Mouse (Mus musculus): ENCODE data around the gene Map3k7. TPM values are rescaled to one million over a fixed set of nuclear protein-coding genes. Genes with fewer than 3 reads are reported as not detected.

Gene Map3k7
- polyA plus RNA-seq, 2 experiments: 42.1 to 56.4 TPM

DNA sequence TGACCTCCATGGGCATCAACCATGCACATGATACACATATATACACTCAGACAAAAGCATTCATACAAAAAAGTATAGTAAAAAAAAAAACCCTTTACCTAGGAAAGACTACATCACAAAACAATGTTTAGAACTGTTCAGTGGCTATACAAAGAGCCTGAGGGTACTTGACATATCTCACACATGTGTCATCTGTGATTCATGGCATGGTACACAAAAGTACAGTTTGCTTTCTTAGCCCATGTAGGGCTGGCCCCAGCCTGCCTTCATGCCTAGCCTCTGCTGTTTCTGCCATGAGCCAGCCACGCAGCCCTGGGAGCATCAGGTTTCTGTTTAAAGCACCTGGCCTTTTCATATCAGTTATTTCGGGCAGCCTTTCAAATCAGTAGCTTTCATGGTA, 61.2 kb downstream of the Map3k7 start:
- H3K4me3 ChIP-seq (replicated peaks; ENCODE audit: low read length): no peak overlapping the region
- DNase-seq (ENCODE audit: low spot score) (no peak), ATAC-seq (ENCODE audit: low FRiP score, low read depth) (no peak)
- no peaks in the 10 kb centered on the region for H3K4me1 ChIP-seq (ENCODE audit: control insufficient read depth, insufficient read depth, low read length)
- H3K36me3 ChIP-seq (ENCODE audit: control insufficient read depth, insufficient read depth, low read length): peaks cover 31% of the 10 kb centered on the region
- H3K27me3 ChIP-seq (ENCODE audit: control insufficient read depth, insufficient read depth, low read length): no peaks in the 10 kb centered on the region
- H3K9ac ChIP-seq (ENCODE audit: low read depth, low read length, severe bottlenecking): no peak overlapping the region
- 0 out of 2 replicates have a peak, but pooled peaks cover 3% of the 10 kb centered on the region for H3K9me3 ChIP-seq (ENCODE audit: control insufficient read depth, low read length)
- WGBS: 64% methylated on average over 2 of the region's 2 CpGs
- TF ChIP-seq POLR2A (IDR thresholded peaks at IDR 0.05; ENCODE audit: borderline replicate concordance, extremely low read depth, insufficient read depth, insufficient read length): no peak
- H3K4me2 ChIP-seq (replicated peaks; ENCODE audit: low read depth, low read length, severe bottlenecking): no peak overlapping the region
- no peak overlapping the region for H3K27ac ChIP-seq (replicated peaks; ENCODE audit: low read depth, low read length)

DNA sequence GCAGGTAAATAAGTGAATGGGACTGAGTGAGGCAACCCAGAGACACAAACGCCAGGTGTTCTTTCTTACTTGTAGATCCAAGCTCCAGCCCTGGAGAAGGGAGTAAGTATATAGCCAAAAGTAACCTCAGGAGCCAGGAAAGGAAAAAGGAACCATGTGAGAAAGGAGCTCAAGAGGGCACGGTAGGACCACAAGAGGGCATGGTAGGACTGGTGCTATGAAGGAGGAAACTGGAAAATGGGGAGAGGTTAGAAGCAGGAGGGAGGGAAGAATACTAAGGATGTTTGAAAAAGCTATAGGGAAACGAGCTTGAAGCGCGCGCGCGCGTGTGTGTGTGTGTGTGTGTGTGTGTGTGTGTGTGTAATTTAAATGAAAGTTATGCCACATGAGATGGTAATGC, 63.2 kb downstream of the Map3k7 start:
- WGBS: 90% methylated on average over 9 of the region's 9 CpGs
- peaks cover 12% of the 10 kb centered on the region for H3K36me3 ChIP-seq (ENCODE audit: control insufficient read depth, insufficient read depth, low read length)
- no peak overlapping the region for H3K9ac ChIP-seq (ENCODE audit: low read depth, low read length, severe bottlenecking)
- H3K4me3 ChIP-seq (replicated peaks; ENCODE audit: low read length): no peak overlapping the region
- no peak overlapping the region for H3K4me2 ChIP-seq (replicated peaks; ENCODE audit: low read depth, low read length, severe bottlenecking)
- no peak for DNase-seq (ENCODE audit: low spot score)
- no peak for TF ChIP-seq POLR2A (IDR thresholded peaks at IDR 0.05; ENCODE audit: borderline replicate concordance, extremely low read depth, insufficient read depth, insufficient read length)
- no peaks in the 10 kb centered on the region for H3K4me1 ChIP-seq (ENCODE audit: control insufficient read depth, insufficient read depth, low read length)
- no peaks in the 10 kb centered on the region for H3K27me3 ChIP-seq (ENCODE audit: control insufficient read depth, insufficient read depth, low read length)
- H3K9me3 ChIP-seq (ENCODE audit: control insufficient read depth, low read length): 0 out of 2 replicates have a peak, but pooled peaks cover 3% of the 10 kb centered on the region
- ATAC-seq (ENCODE audit: low FRiP score, low read depth): no peak
- no peak overlapping the region for H3K27ac ChIP-seq (replicated peaks; ENCODE audit: low read depth, low read length)

GRCm38 (mm10) chr4:32037267-32037666, 73.4 kb downstream of the Map3k7 start:
- WGBS: 57% methylated on average over 7 of the region's 7 CpGs
- Histone ChIP-seq H3K9me3 (ENCODE audit: control insufficient read depth, low read length) (no peaks in the 10 kb centered on the region), H3K36me3 (ENCODE audit: control insufficient read depth, insufficient read depth, low read length) (no peaks in the 10 kb centered on the region), H3K27ac (replicated peaks; ENCODE audit: low read depth, low read length) (no peak overlapping the region), H3K9ac (ENCODE audit: low read depth, low read length, severe bottlenecking) (no peak overlapping the region), H3K4me3 (replicated peaks; ENCODE audit: low read length) (no peak overlapping the region), H3K4me1 (ENCODE audit: control insufficient read depth, insufficient read depth, low read length) (no peaks in the 10 kb centered on the region), H3K4me2 (replicated peaks; ENCODE audit: low read depth, low read length, severe bottlenecking) (no peak overlapping the region), H3K27me3 (ENCODE audit: control insufficient read depth, insufficient read depth, low read length) (no peaks in the 10 kb centered on the region)
- no peak for DNase-seq (ENCODE audit: low spot score)
- TF ChIP-seq POLR2A (IDR thresholded peaks at IDR 0.05; ENCODE audit: borderline replicate concordance, extremely low read depth, insufficient read depth, insufficient read length): no peak
- ATAC-seq (ENCODE audit: low FRiP score, low read depth): no peak

GRCm38 (mm10) chr4:32041741-32042452, 78.0 kb downstream of the Map3k7 start:
- no peak for TF ChIP-seq POLR2A (IDR thresholded peaks at IDR 0.05; ENCODE audit: borderline replicate concordance, extremely low read depth, insufficient read depth, insufficient read length)
- ATAC-seq (ENCODE audit: low FRiP score, low read depth) (peak; percentile 26; the same call in 1 of the 2 replicates), DNase-seq (ENCODE audit: low spot score) (peak; percentile 27)
- Histone ChIP-seq H3K36me3 (ENCODE audit: control insufficient read depth, insufficient read depth, low read length) (no peaks in the 10 kb centered on the region), H3K4me2 (replicated peaks; ENCODE audit: low read depth, low read length, severe bottlenecking) (no peak overlapping the region), H3K4me1 (ENCODE audit: control insufficient read depth, insufficient read depth, low read length) (no peaks in the 10 kb centered on the region), H3K27ac (replicated peaks; ENCODE audit: low read depth, low read length) (no peak overlapping the region), H3K9ac (ENCODE audit: low read depth, low read length, severe bottlenecking) (no peak overlapping the region), H3K4me3 (replicated peaks; ENCODE audit: low read length) (no peak overlapping the region), H3K27me3 (ENCODE audit: control insufficient read depth, insufficient read depth, low read length) (no peaks in the 10 kb centered on the region), H3K9me3 (ENCODE audit: control insufficient read depth, low read length) (no peaks in the 10 kb centered on the region)
- 74% methylated on average over 15 of the region's 15 CpGs for WGBS

DNA sequence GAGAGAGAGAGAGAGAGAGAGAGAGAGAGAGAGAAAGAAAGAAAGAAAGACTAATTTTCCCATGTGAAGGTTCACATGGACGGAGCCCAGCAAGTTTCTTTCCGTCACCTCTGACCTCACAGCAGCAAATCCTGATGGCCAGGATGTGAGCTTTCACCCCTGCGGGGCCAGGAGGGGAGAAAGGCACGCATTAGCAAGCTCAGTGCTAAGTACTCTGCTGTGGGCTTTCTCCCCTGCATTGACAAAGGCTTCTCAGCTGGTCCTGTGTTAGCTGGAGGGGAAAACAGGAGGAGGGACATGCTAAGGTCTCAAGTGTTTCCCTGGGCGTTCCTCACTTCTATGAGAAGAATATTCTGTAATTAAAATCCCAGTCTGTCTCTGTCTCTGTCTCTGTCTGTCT, 81.3 kb downstream of the Map3k7 start:
- no peak for DNase-seq (ENCODE audit: low spot score)
- H3K4me3 ChIP-seq (replicated peaks; ENCODE audit: low read length): no peak overlapping the region

More for the DNA sequence above, 81.3 kb downstream of the Map3k7 start:
- ATAC-seq (ENCODE audit: low FRiP score, low read depth): no peak
- no peaks in the 10 kb centered on the region for H3K27me3 ChIP-seq (ENCODE audit: control insufficient read depth, insufficient read depth, low read length)
- H3K27ac ChIP-seq (replicated peaks; ENCODE audit: low read depth, low read length): no peak overlapping the region
- no peak overlapping the region for H3K9ac ChIP-seq (ENCODE audit: low read depth, low read length, severe bottlenecking)
- TF ChIP-seq POLR2A (IDR thresholded peaks at IDR 0.05; ENCODE audit: borderline replicate concordance, extremely low read depth, insufficient read depth, insufficient read length): no peak
- 13% methylated on average over 5 of the region's 5 CpGs for WGBS
- H3K36me3 ChIP-seq (ENCODE audit: control insufficient read depth, insufficient read depth, low read length): no peaks in the 10 kb centered on the region
- H3K4me2 ChIP-seq (replicated peaks; ENCODE audit: low read depth, low read length, severe bottlenecking): no peak overlapping the region
- H3K9me3 ChIP-seq (ENCODE audit: control insufficient read depth, low read length): no peaks in the 10 kb centered on the region
- H3K4me1 ChIP-seq (ENCODE audit: control insufficient read depth, insufficient read depth, low read length): no peaks in the 10 kb centered on the region

All from limb, embryonic 14.5 days (tissue).